In the genomic region with DNA sequence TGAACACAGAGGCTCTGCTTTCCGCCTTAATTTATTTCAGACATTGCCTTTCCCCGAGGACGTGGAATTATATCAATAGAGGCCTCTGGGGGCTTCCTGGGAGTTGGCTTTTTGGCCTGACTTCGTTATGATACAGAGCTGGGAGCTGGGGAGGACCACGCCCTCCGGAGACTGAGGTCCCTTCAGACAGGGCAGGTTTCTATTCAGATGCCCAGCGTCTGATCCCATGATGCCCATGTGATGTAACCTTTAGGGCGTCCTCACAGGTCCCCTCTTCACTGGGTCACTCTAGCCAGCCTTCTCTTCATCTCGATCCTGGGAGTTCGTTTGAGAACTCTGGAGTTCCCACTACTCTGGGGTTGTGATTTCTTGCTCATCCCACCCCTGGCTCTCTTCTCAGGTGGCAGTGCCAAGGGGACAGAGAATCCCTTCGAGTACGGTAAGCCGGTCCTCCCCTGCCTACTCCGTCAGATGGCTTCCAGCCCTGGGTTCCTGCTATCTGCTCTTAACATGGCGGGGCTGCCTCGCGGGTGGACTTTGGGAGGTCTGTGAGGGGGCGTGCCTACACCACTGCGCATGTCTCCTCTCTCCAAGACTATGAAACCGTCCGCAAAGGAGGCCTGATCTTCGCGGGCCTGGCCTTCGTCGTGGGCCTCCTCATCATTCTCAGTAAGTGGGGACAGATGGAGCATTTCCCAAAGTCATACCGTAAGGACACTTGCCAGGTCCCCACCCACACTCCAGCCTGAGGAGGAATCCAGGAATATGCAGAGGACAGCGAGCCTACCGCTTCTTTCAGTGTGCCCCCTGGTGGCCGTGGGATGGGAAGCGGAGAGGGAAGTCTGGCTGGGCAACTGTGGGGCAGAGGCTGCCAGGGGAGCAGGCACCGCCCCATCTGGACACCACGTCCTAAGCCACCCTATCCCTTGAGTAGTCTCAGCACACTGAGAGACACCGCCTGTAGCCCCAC, we compare ENCODE assay signal across 8 mouse cellular contexts. TPM values are rescaled to one million over a fixed set of nuclear protein-coding genes. Genes with fewer than 3 reads are reported as not detected.
DNase-seq lines count a peak whose midpoint lies in the region; ATAC-seq lines count a peak whose summit lies in the region.

No protein-coding gene starts in this region.

- peaks cover 10% of the 10 kb centered on the region for H3K4me1 ChIP-seq in forebrain, embryonic 15.5 days
- peaks cover 16% of the 10 kb centered on the region for H3K4me1 ChIP-seq in neural tube, embryonic 15.5 days

- H3K27me3 ChIP-seq in forebrain, embryonic 15.5 days, result 0 out of 2 replicates have a peak, but pooled peaks cover 3% of the 10 kb centered on the region
- peaks cover 4% of the 10 kb centered on the region; the same call in 1 of the 2 replicates for H3K27me3 ChIP-seq in neural tube, embryonic 15.5 days (replicated peaks)

- intact Hi-C loops in heart, postnatal 10 days (cut with DNase I), result loop anchor here (1.0 kb wide), 2 partner anchors 108 to 187 kb away; no protein-coding TSS in a partner anchor

- peak overlapping the region; percentile 37 for H3K4me3 ChIP-seq in forebrain, embryonic 15.5 days
- H3K4me3 ChIP-seq in neural tube, embryonic 15.5 days (replicated peaks), result peak overlapping the region; percentile 34

- WGBS in forebrain, embryonic 15.5 days, result 38% methylated on average over 33 of the region's 33 CpGs
- WGBS in neural tube, embryonic 15.5 days, result 38% methylated on average over 33 of the region's 33 CpGs

- ATAC-seq in cerebellum, adult (ENCODE audit: insufficient number of reproducible peaks, low FRiP score, low TSS enrichment), result peak; percentile 73; the same call in 1 of the 2 replicates
- peak; percentile 57 for ATAC-seq in forebrain, embryonic 15.5 days (replicated peaks)
- ATAC-seq in neural tube, embryonic 15.5 days (ENCODE audit: low FRiP score), result peak; percentile 66

- H3K9me3 ChIP-seq in forebrain, embryonic 15.5 days, result no peaks in the 10 kb centered on the region
- no peaks in the 10 kb centered on the region for H3K9me3 ChIP-seq in neural tube, embryonic 15.5 days (replicated peaks)

- peak overlapping the region; percentile 19 for H3K9ac ChIP-seq in forebrain, embryonic 15.5 days (replicated peaks)
- 0 out of 2 replicates have a peak overlapping the region, but pooled peaks have one; percentile 26 for H3K9ac ChIP-seq in neural tube, embryonic 15.5 days (replicated peaks)

- H3K27ac ChIP-seq in forebrain, embryonic 15.5 days (replicated peaks), result no peak overlapping the region
- no peak overlapping the region for H3K27ac ChIP-seq in neural tube, embryonic 15.5 days (replicated peaks)

- DNase-seq in CD4-positive helper T cell, adult 2 months (ENCODE audit: low read depth, low spot score), result peak; percentile 43
- DNase-seq in heart, postnatal 10 days, result peak; percentile 76 to 87
- peak; percentile 91 to 93 for DNase-seq in kidney, postnatal 4 days
- DNase-seq in lung, adult 18-20 months, result peak; percentile 65 to 75
- peak; percentile 73 for DNase-seq in testis, postnatal 14 days (ENCODE audit: low spot score)

- H3K36me3 ChIP-seq in forebrain, embryonic 15.5 days, result no peaks in the 10 kb centered on the region
- H3K36me3 ChIP-seq in neural tube, embryonic 15.5 days, result no peaks in the 10 kb centered on the region

- peak overlapping the region; percentile 45 for H3K4me2 ChIP-seq in forebrain, embryonic 15.5 days (replicated peaks)
- peak overlapping the region; percentile 54 for H3K4me2 ChIP-seq in neural tube, embryonic 15.5 days

RNA-seq across cellular contexts. Expression of gene Fxyd2, which starts 8.5 kb away (rescaled TPM):
- 5.8 and 6.3 TPM in 2 replicates for polyA plus RNA-seq in forebrain, embryonic 15.5 days (2015; fragmentation: Nextera tagmentation; extraction: Ambion mirVana)
- under 1 TPM; 0.60 to 0.92 TPM for total RNA-seq in heart, postnatal 10 days (2021)
- polyA plus RNA-seq in neural tube, embryonic 15.5 days (2015; fragmentation: Nextera tagmentation; extraction: Ambion mirVana), result 9.8 and 13.6 TPM in 2 replicates

RNA-seq across cellular contexts. Expression of gene Dscaml1, which starts 18.4 kb away (rescaled TPM):
- 22.3 and 23.5 TPM in 2 replicates for polyA plus RNA-seq in forebrain, embryonic 15.5 days (2015; fragmentation: Nextera tagmentation; extraction: Ambion mirVana)
- total RNA-seq in heart, postnatal 10 days (2021), result not detected
- 12.4 and 16.4 TPM in 2 replicates for polyA plus RNA-seq in neural tube, embryonic 15.5 days (2015; fragmentation: Nextera tagmentation; extraction: Ambion mirVana)

RNA-seq across cellular contexts. Expression of gene Fxyd6, which starts 38.0 kb away (rescaled TPM):
- polyA plus RNA-seq in forebrain, embryonic 15.5 days (2015; fragmentation: Nextera tagmentation; extraction: Ambion mirVana), result 447 and 481 TPM in 2 replicates
- 10 to 100 TPM; 25.5 to 31.0 TPM for total RNA-seq in heart, postnatal 10 days (2021)
- 442 and 531 TPM in 2 replicates for polyA plus RNA-seq in neural tube, embryonic 15.5 days (2015; fragmentation: Nextera tagmentation; extraction: Ambion mirVana)
